Mouse (Mus musculus) activated CD4-positive, CD25-positive, alpha-beta regulatory T cell (primary cell): ENCODE measurements around the gene Pde10a. TPM values are rescaled to one million over a fixed set of nuclear protein-coding genes. Genes with fewer than 3 reads are reported as not detected.

Source experiments
- polyA plus RNA-seq, 2 experiments: library from polyadenylated mRNA; unstranded; fragments of 100-300 nt; shearing (Covaris generic); gene quantifications; one replicate each; pipeline ENCODE4 v1.2.1; 2017

The Pde10a gene
- under 1 TPM in 1 of 2 experiments, not detected in 1; 0.53 TPM for polyA plus RNA-seq

GRCm38 (mm10) chr17:8525225-8525721 lies at the start of gene Pde10a:
Gene Pde10a, plus strand, starts transcription at chr17:8525372.

GRCm38 (mm10) chr17:8566850-8567249 lies 41.7 kb downstream of the Pde10a start, which contains the start of gene Gm17087:
Gene Gm17087, minus strand, starts transcription at chr17:8566950.

GRCm38 (mm10) chr17:8988119-8988807 lies 463.1 kb downstream of the Pde10a start, which contains the start of gene 1700010I14Rik:
Gene 1700010I14Rik, plus strand, starts transcription at chr17:8988333.

Other genes starting within 250 kb of the Pde10a start
- 100 to 1,000 TPM; 157 to 172 TPM for gene Mpc1, start 242.5 kb upstream of the Pde10a start, polyA plus RNA-seq
- gene Sft2d1, start 214.3 kb upstream of the Pde10a start, polyA plus RNA-seq = 100 to 1,000 TPM; 181 to 232 TPM
- gene Prr18, start 187.9 kb upstream of the Pde10a start, polyA plus RNA-seq = under 1 TPM in 1 of 2 experiments, not detected in 1; 0.25 TPM
- gene T2, start 169.4 kb upstream of the Pde10a start, polyA plus RNA-seq = not detected
- gene T, start 90.9 kb upstream of the Pde10a start, polyA plus RNA-seq = under 1 TPM in 1 of 2 experiments, not detected in 1; 0.31 TPM
- 1 to 10 TPM; 1.2 to 1.4 TPM for gene Gm17087, start 41.6 kb downstream of the Pde10a start, polyA plus RNA-seq